Mouse (Mus musculus): ENCODE measurements around the gene Dmc1.

DNA sequence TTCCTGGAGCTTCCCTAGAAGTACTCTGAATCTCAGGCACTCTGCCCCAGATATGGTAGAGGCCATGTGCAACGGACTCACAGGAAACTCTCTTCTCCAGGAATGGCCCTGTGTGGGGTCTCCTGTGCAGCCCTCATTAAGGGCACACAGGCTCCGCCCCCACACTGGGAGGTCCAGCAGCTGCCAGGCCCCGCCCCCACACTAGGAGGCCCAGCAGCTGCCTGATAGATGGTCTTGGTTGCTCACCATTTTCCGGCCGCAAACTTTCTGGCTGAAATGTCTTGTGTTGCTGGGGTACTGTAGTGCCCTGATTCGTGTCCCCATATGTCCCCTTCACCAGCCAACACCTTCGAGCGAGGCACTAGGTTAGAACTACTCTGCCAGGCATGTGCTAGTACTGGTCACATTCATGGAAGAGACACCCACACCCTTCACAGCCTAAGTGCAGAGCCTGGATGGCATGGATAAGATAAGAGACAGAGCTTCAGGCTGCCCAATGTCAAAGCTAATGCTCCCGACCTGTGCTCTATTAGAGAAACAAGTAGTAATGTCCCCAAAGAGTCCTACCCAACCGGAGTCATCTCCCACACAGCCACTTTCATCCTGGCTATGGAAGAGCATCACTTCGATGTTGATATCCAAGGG is 15.0 kb upstream of the Dmc1 start:
- TF ChIP-seq CTCF (IDR thresholded peaks at IDR 0.05; ENCODE audit: control insufficient read depth, insufficient read depth, insufficient read length) = no peak
- TF ChIP-seq CEBPB (IDR thresholded peaks at IDR 0.05; ENCODE audit: low read depth) = no peak
- no peak for TF ChIP-seq USF1 (IDR thresholded peaks at IDR 0.05; ENCODE audit: low read depth)
- TF ChIP-seq MYOD1 (IDR thresholded peaks at IDR 0.05; ENCODE audit: control insufficient read depth, insufficient read length, low read depth) = no peak
- TF ChIP-seq MAX (IDR thresholded peaks at IDR 0.05) = no peak
- TF ChIP-seq FOSL1 (IDR thresholded peaks at IDR 0.05; ENCODE audit: insufficient read depth, low read length, poor library complexity, severe bottlenecking) = no peak
- TF ChIP-seq MYOG (IDR thresholded peaks at IDR 0.05; ENCODE audit: control insufficient read depth, extremely low read depth, insufficient read length) = no peak

Measured in C2C12 (cell line).